Mouse (Mus musculus): ENCODE results near the gene Grik4. TPM values are rescaled to one million over a fixed set of nuclear protein-coding genes. Genes with fewer than 3 reads are reported as not detected.

Grik4 gene
- polyA plus RNA-seq, 1 experiment from 2014 or later: 5.8 TPM

- H3K27me3 ChIP-seq (ENCODE audit: control insufficient read depth, insufficient read depth, low read length): no peaks in the 10 kb centered on the region
- no peaks in the 10 kb centered on the region for H3K36me3 ChIP-seq (replicated peaks; ENCODE audit: control insufficient read depth, insufficient read depth)
- H3K9ac ChIP-seq: no peak overlapping the region
- no peak overlapping the region for H3K4me2 ChIP-seq (replicated peaks)
- WGBS: 85% methylated on average over 7 of the region's 7 CpGs
- H3K4me1 ChIP-seq (replicated peaks; ENCODE audit: control insufficient read depth, insufficient read depth, low read length): no peaks in the 10 kb centered on the region; the same call in 1 of the 2 replicates
- no peak overlapping the region for H3K27ac ChIP-seq
- no peak for DNase-seq (ENCODE audit: low spot score)
- ATAC-seq (ENCODE audit: low FRiP score): no peak
- no peak overlapping the region for H3K4me3 ChIP-seq (replicated peaks; ENCODE audit: low read length)
- no peaks in the 10 kb centered on the region for H3K9me3 ChIP-seq (ENCODE audit: control insufficient read depth, low read length)
These were observed 238.4 kb downstream of the Grik4 start for GRCm38 (mm10) chr9:42705848-42706247.

DNA sequence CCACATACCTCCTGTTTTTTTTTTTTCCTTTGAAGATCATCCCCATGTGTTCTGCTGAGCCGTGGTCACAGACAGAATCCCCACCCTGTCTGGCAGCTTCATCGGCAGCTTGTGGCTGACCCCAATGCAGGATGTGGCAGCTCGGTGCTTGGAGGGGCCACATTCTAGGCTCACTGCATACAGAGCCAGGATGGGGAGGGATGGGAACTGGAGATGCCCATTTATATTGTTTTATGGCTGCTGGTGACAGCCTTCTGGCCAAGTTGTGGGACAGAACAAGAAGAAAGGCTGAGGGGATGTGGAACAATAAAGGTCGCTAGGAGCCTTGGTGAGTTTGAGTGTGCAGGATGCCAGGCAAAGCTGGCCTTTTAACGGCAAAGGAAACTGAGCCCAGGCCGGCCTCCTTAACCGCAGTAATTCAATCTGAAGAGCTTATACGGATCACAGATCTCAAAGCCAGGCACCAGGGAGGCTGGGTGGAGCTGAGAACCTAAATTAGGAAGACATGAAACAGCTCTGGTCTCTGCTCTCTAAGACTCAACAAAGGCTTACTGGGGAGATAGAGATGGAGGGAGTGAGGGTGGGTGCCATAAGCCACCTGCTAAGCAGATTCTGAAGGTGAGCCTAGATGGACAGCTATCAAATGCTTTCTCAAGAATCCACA, 241.0 kb downstream of the Grik4 start:
- Histone ChIP-seq H3K27me3 (ENCODE audit: control insufficient read depth, insufficient read depth, low read length) (no peaks in the 10 kb centered on the region), H3K9me3 (ENCODE audit: control insufficient read depth, low read length) (no peaks in the 10 kb centered on the region), H3K36me3 (replicated peaks; ENCODE audit: control insufficient read depth, insufficient read depth) (no peaks in the 10 kb centered on the region), H3K4me3 (replicated peaks; ENCODE audit: low read length) (no peak overlapping the region), H3K4me2 (replicated peaks) (no peak overlapping the region), H3K9ac (no peak overlapping the region), H3K4me1 (replicated peaks; ENCODE audit: control insufficient read depth, insufficient read depth, low read length) (no peaks in the 10 kb centered on the region; the same call in 1 of the 2 replicates), H3K27ac (no peak overlapping the region)
- ATAC-seq (ENCODE audit: low FRiP score) (no peak), DNase-seq (ENCODE audit: low spot score) (no peak)
- 50% methylated on average over 8 of the region's 8 CpGs for WGBS

- 72% methylated on average over 11 of the region's 11 CpGs for WGBS
- no peak overlapping the region for H3K4me2 ChIP-seq (replicated peaks)
- no peaks in the 10 kb centered on the region; the same call in 1 of the 2 replicates for H3K4me1 ChIP-seq (replicated peaks; ENCODE audit: control insufficient read depth, insufficient read depth, low read length)
- no peak overlapping the region for H3K4me3 ChIP-seq (replicated peaks; ENCODE audit: low read length)
- H3K27me3 ChIP-seq (ENCODE audit: control insufficient read depth, insufficient read depth, low read length): no peaks in the 10 kb centered on the region
- H3K27ac ChIP-seq: no peak overlapping the region
- DNase-seq (ENCODE audit: low spot score): no peak
- no peaks in the 10 kb centered on the region for H3K9me3 ChIP-seq (ENCODE audit: control insufficient read depth, low read length)
- H3K36me3 ChIP-seq (replicated peaks; ENCODE audit: control insufficient read depth, insufficient read depth): no peaks in the 10 kb centered on the region
- ATAC-seq (ENCODE audit: low FRiP score): no peak
- no peak overlapping the region for H3K9ac ChIP-seq
These were observed 241.8 kb downstream of the Grik4 start for GRCm38 (mm10) chr9:42702231-42703132.

DNA sequence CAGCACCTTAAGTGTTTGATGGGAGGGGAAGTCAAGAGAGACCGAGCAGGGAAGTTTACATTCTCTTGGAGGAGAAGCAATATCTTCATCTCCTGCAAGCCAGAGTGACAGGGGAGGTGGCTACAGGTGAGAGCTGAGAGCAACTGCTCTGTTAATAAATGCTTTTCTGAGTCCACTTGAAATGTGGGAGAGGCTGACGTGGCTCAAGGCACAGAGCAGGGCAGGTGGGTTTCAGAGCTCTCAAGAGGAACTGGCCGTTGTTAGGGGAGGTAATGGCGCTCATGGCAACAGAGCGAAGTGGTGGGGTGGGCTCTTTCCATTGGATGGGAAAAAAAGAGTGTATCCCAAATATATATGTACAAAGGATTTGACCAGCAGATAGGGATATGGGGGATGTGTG, 242.6 kb downstream of the Grik4 start:
- Histone ChIP-seq H3K4me3 (replicated peaks; ENCODE audit: low read length) (no peak overlapping the region), H3K27ac (no peak overlapping the region), H3K27me3 (ENCODE audit: control insufficient read depth, insufficient read depth, low read length) (no peaks in the 10 kb centered on the region), H3K36me3 (replicated peaks; ENCODE audit: control insufficient read depth, insufficient read depth) (no peaks in the 10 kb centered on the region), H3K9ac (no peak overlapping the region), H3K9me3 (ENCODE audit: control insufficient read depth, low read length) (no peaks in the 10 kb centered on the region), H3K4me2 (replicated peaks) (no peak overlapping the region), H3K4me1 (replicated peaks; ENCODE audit: control insufficient read depth, insufficient read depth, low read length) (no peaks in the 10 kb centered on the region; the same call in 1 of the 2 replicates)
- WGBS: 82% methylated on average over 5 of the region's 5 CpGs
- no peak for DNase-seq (ENCODE audit: low spot score)
- ATAC-seq (ENCODE audit: low FRiP score): no peak

- 56% methylated on average over 8 of the region's 8 CpGs for WGBS
These were observed 251.3 kb downstream of the Grik4 start for GRCm38 (mm10) chr9:42693024-42693423.

GRCm38 (mm10) chr9:42688143-42688542, 256.1 kb downstream of the Grik4 start:
- H3K27ac ChIP-seq: no peak overlapping the region
- ATAC-seq (ENCODE audit: low FRiP score) (no peak), DNase-seq (ENCODE audit: low spot score) (peak; percentile 62)
- H3K9ac ChIP-seq: no peak overlapping the region
- no peak overlapping the region for H3K4me3 ChIP-seq (replicated peaks; ENCODE audit: low read length)
- no peak overlapping the region for H3K4me2 ChIP-seq (replicated peaks)
- H3K36me3 ChIP-seq (replicated peaks; ENCODE audit: control insufficient read depth, insufficient read depth): no peaks in the 10 kb centered on the region
- H3K9me3 ChIP-seq (ENCODE audit: control insufficient read depth, low read length): no peaks in the 10 kb centered on the region
- WGBS: 41% methylated on average over 4 of the region's 4 CpGs
- H3K4me1 ChIP-seq (replicated peaks; ENCODE audit: control insufficient read depth, insufficient read depth, low read length): no peaks in the 10 kb centered on the region
- no peaks in the 10 kb centered on the region for H3K27me3 ChIP-seq (ENCODE audit: control insufficient read depth, insufficient read depth, low read length)

More at GRCm38 (mm10) chr9:42693024-42693423, 251.3 kb downstream of the Grik4 start:
- DNase-seq (ENCODE audit: low spot score): no peak
- H3K9me3 ChIP-seq (ENCODE audit: control insufficient read depth, low read length): no peaks in the 10 kb centered on the region
- no peaks in the 10 kb centered on the region for H3K27me3 ChIP-seq (ENCODE audit: control insufficient read depth, insufficient read depth, low read length)
- ATAC-seq (ENCODE audit: low FRiP score): peak; percentile 40; the same call in 1 of the 2 replicates
- H3K4me2 ChIP-seq (replicated peaks): no peak overlapping the region
- no peak overlapping the region for H3K4me3 ChIP-seq (replicated peaks; ENCODE audit: low read length)
- no peaks in the 10 kb centered on the region for H3K4me1 ChIP-seq (replicated peaks; ENCODE audit: control insufficient read depth, insufficient read depth, low read length)
- H3K36me3 ChIP-seq (replicated peaks; ENCODE audit: control insufficient read depth, insufficient read depth): no peaks in the 10 kb centered on the region
- no peak overlapping the region for H3K27ac ChIP-seq
- no peak overlapping the region for H3K9ac ChIP-seq

DNA sequence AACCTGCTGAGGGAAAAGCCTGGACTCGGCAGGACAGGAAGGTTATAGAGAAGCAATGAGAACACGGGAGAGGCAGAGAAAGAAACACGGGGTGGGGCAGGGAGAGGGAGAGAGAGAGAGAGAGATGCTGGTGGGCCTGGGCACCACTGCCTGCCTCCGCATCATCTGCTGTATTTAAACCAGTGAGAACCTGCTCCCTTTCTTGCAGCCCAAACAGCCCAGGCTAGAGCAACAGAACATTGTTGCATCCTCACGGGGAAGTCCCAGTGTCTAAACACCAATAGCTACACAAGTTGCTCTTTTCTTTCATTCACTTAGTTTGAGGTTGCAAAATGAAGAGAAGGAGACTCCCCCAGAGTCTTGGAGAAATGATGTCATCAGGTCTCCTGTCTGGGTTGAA, 258.2 kb downstream of the Grik4 start:
- H3K9ac ChIP-seq: no peak overlapping the region
- H3K9me3 ChIP-seq (ENCODE audit: control insufficient read depth, low read length): no peaks in the 10 kb centered on the region
- H3K27me3 ChIP-seq (ENCODE audit: control insufficient read depth, insufficient read depth, low read length): no peaks in the 10 kb centered on the region
- no peak overlapping the region for H3K4me2 ChIP-seq (replicated peaks)
- WGBS: 81% methylated on average over 5 of the region's 5 CpGs
- no peak overlapping the region for H3K27ac ChIP-seq
- no peak overlapping the region for H3K4me3 ChIP-seq (replicated peaks; ENCODE audit: low read length)
- H3K36me3 ChIP-seq (replicated peaks; ENCODE audit: control insufficient read depth, insufficient read depth): no peaks in the 10 kb centered on the region
- no peak for DNase-seq (ENCODE audit: low spot score)
- no peak for ATAC-seq (ENCODE audit: low FRiP score)
- H3K4me1 ChIP-seq (replicated peaks; ENCODE audit: control insufficient read depth, insufficient read depth, low read length): no peaks in the 10 kb centered on the region

GRCm38 (mm10) chr9:42674017-42674412, 270.3 kb downstream of the Grik4 start:
- no peak for ATAC-seq (ENCODE audit: low FRiP score)

DNA sequence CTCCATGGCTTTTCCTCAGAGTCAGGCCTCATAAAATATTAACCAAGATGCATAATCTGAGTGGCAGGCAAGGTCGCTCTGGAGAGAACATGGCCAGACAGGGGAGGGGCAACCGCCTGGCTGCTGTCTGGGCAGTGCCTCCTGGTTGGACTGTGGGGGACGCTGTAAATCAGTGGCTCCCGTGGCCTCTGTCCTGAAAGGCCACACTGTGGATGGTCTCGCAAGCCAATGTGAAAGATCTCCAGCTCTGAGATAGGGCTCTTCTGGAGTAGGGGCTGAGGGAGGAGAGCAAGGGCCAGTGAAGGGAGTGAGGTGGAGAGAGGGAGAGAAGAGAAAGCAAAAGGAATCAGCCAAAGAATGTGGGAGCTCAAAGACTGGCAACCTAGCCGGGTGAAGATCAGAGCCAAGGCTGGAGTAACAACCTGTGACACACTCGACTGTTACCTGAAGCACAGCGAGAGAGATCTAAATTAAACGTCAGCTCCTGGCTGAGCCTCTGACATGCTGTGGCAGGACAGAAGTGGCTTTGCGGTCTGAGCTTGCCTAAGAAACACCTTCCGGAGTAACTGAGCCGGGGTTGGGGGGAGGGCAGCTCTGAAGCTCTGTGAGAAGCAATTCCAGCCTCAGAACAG, 270.8 kb downstream of the Grik4 start:
- no peaks in the 10 kb centered on the region for H3K36me3 ChIP-seq (replicated peaks; ENCODE audit: control insufficient read depth, insufficient read depth)
- H3K27ac ChIP-seq: peak overlapping the region; percentile 58
- H3K4me1 ChIP-seq (replicated peaks; ENCODE audit: control insufficient read depth, insufficient read depth, low read length): peaks cover 19% of the 10 kb centered on the region
- ATAC-seq (ENCODE audit: low FRiP score) (peak; percentile 51; the same call in 1 of the 2 replicates), DNase-seq (ENCODE audit: low spot score) (no peak)
- H3K4me2 ChIP-seq (replicated peaks): no peak overlapping the region
- H3K4me3 ChIP-seq (replicated peaks; ENCODE audit: low read length): no peak overlapping the region
- WGBS: 52% methylated on average over 12 of the region's 12 CpGs
- no peak overlapping the region; the same call in 1 of the 2 replicates for H3K9ac ChIP-seq
- no peaks in the 10 kb centered on the region for H3K9me3 ChIP-seq (ENCODE audit: control insufficient read depth, low read length)
- no peaks in the 10 kb centered on the region for H3K27me3 ChIP-seq (ENCODE audit: control insufficient read depth, insufficient read depth, low read length)

More at GRCm38 (mm10) chr9:42674017-42674412, 270.3 kb downstream of the Grik4 start:
- Histone ChIP-seq H3K9ac (no peak overlapping the region), H3K27ac (peak overlapping the region; percentile 58; the same call in 1 of the 2 replicates), H3K4me2 (replicated peaks) (no peak overlapping the region), H3K4me3 (replicated peaks; ENCODE audit: low read length) (no peak overlapping the region), H3K4me1 (replicated peaks; ENCODE audit: control insufficient read depth, insufficient read depth, low read length) (peaks cover 19% of the 10 kb centered on the region), H3K36me3 (replicated peaks; ENCODE audit: control insufficient read depth, insufficient read depth) (no peaks in the 10 kb centered on the region), H3K9me3 (ENCODE audit: control insufficient read depth, low read length) (no peaks in the 10 kb centered on the region), H3K27me3 (ENCODE audit: control insufficient read depth, insufficient read depth, low read length) (no peaks in the 10 kb centered on the region)
- no peak for DNase-seq (ENCODE audit: low spot score)
- WGBS: 66% methylated on average over 5 of the region's 5 CpGs
